Mouse (Mus musculus): ENCODE data around the gene Ccdc74a. TPM values are rescaled to one million over a fixed set of nuclear protein-coding genes. Genes with fewer than 3 reads are reported as not detected.

The Ccdc74a gene
- 10 to 100 TPM in 1 of 2 experiments, 1 to 10 TPM in 1; 8.7 to 19.2 TPM for polyA plus RNA-seq (2012; fragmentation: generic; extraction: Trizol)

DNA sequence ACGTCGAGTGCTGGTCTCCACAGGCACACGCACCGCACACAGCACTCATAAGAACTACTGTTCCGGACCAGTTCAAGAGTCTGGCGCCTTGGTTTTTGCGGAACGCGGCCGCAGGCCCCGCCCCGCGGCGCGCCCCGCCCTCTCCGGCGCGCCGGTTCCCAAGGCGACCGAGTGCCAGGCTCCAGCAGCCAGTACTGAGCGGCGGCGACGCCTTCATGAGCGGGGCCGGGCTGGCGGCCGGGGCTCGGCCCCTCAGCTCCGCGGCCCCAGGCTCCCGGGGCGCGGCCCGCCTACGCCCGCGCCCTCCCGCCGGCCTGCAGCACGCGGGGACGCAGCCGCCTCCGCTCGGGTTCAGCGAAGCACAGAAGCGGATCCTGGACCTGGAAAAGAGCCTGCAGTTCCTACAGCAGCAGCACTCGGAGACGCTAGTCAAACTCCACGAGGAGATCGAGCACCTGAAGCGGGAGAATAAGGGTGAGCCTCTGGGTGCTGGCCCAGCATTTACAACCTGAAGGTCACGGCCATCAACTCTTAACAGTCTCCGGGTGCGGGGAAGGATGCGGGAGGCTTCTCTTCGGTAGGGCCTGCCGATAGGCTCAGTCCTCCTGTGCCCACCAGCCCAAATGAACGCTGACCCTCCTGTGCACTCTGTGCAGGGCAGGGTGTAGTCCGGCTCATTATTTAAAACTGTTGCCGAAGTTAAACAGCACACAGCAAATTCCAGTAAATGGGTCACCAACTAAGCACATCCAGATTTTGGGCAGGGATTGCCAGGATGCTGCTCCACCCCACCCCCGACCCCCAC, at the start of gene Ccdc74a:
Gene Ccdc74a (plus strand): TSS at position 161 of the 805 bp plus-strand sequence.

DNA sequence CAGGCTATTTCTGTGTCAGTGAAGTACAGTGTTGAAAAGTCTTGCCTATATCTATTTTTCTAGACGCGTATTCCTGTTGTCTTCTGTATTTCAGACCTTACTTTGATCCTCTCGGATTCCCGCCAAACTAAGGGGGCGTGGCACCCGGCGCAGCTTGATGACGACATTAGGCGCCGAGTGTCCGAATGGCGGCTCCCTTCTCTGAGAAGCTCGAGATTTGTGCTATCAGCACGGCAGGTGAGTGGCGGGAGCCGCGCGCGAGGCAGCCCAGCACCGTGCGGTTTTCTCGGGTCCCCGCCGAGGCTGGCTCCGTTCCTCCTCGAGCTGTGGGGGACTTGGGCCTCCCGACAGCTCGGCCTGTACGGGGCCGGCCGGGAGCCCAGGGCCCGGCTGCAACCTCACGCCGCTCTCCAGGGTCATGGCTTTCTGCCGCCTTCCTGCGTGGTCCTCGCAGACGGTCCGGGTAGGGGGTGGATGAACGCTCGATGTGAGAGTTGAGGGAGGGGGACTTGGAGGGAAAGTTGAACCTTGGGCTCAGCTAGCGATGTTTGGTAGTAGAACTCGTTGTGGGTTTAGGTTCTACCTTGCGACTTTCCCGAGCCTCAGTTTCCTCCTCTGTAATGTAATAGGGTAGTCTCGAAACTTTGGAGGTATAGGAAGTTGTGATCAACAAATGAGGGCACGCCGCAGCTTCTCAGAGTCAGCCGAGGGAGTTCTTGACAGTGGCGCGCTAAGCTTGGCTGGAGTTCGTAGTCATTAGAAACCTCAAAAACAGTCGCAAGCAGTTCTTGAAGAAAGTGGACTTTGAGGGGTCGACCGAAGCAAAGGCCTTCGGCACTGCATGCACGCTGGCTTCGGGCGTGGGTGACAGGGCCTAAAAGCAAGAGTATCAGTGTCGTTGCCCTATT, 26.8 kb upstream of the Ccdc74a start, which contains the start of gene Smpd4:
Gene Smpd4 (plus strand): TSS at position 157 of the 908 bp plus-strand sequence.

Other genes with a start within 250 kb of the Ccdc74a start
- 10 to 100 TPM in 1 of 2 experiments, 1 to 10 TPM in 1; 1.8 to 10.6 TPM for gene Snap29, start 240.5 kb upstream of the Ccdc74a start, polyA plus RNA-seq (2012; fragmentation: generic; extraction: Trizol)
- 10 to 100 TPM; 25.8 to 75.1 TPM for gene Pi4ka, start 240.2 kb upstream of the Ccdc74a start, polyA plus RNA-seq (2012; fragmentation: generic; extraction: Trizol)
- gene Crkl, start 194.5 kb upstream of the Ccdc74a start, polyA plus RNA-seq (2012; fragmentation: generic; extraction: Trizol), result 10 to 100 TPM in 1 of 2 experiments, 1 to 10 TPM in 1; 1.3 to 14.5 TPM
- under 1 TPM in 1 of 2 experiments, not detected in 1; 0.21 TPM for gene Aifm3, start 156.9 kb upstream of the Ccdc74a start, polyA plus RNA-seq (2012; fragmentation: generic; extraction: Trizol)
- gene Lztr1, start 137.8 kb upstream of the Ccdc74a start, polyA plus RNA-seq (2012; fragmentation: generic; extraction: Trizol), result 10 to 100 TPM; 40.6 to 95.9 TPM
- gene Thap7, start 115.3 kb upstream of the Ccdc74a start, polyA plus RNA-seq (2012; fragmentation: generic; extraction: Trizol), result 10 to 100 TPM; 66.6 to 70.5 TPM
- gene Lrrc74b, start 85.2 kb upstream of the Ccdc74a start, polyA plus RNA-seq (2012; fragmentation: generic; extraction: Trizol), result under 1 TPM; 0.01 to 0.02 TPM
- 10 to 100 TPM in 1 of 2 experiments, under 1 TPM in 1; 0.85 to 11.0 TPM for gene P2rx6, start 84.6 kb upstream of the Ccdc74a start, polyA plus RNA-seq (2012; fragmentation: generic; extraction: Trizol)
- gene Slc7a4, start 63.3 kb upstream of the Ccdc74a start, polyA plus RNA-seq (2012; fragmentation: generic; extraction: Trizol), result under 1 TPM; 0.12 to 0.14 TPM
- gene Smpd4, start 27.1 kb upstream of the Ccdc74a start, polyA plus RNA-seq (2012; fragmentation: generic; extraction: Trizol), result 10 to 100 TPM in 1 of 2 experiments, 1 to 10 TPM in 1; 6.8 to 27.4 TPM
- gene Med15, start 86.4 kb downstream of the Ccdc74a start, polyA plus RNA-seq (2012; fragmentation: generic; extraction: Trizol), result 10 to 100 TPM; 15.8 to 54.1 TPM
- gene Klhl22, start 113.1 kb downstream of the Ccdc74a start, polyA plus RNA-seq (2012; fragmentation: generic; extraction: Trizol), result 10 to 100 TPM; 19.3 to 59.6 TPM
- 100 to 1,000 TPM in 1 of 2 experiments, 10 to 100 TPM in 1; 35.1 to 151 TPM for gene Scarf2, start 150.8 kb downstream of the Ccdc74a start, polyA plus RNA-seq (2012; fragmentation: generic; extraction: Trizol)
- gene B830017H08Rik, start 186.7 kb downstream of the Ccdc74a start, polyA plus RNA-seq (2012; fragmentation: generic; extraction: Trizol), result under 1 TPM in 1 of 2 experiments, not detected in 1; 0.46 TPM
- 1 to 10 TPM in 1 of 2 experiments, under 1 TPM in 1; 0.37 to 5.4 TPM for gene Car15, start 191.9 kb downstream of the Ccdc74a start, polyA plus RNA-seq (2012; fragmentation: generic; extraction: Trizol)
- under 1 TPM; 0.01 to 0.39 TPM for gene Gm20518, start 245.2 kb downstream of the Ccdc74a start, polyA plus RNA-seq (2012; fragmentation: generic; extraction: Trizol)
- gene Tssk1, start 247.8 kb downstream of the Ccdc74a start, polyA plus RNA-seq (2012; fragmentation: generic; extraction: Trizol), result under 1 TPM; 0.02 to 0.19 TPM